Mouse (Mus musculus) brown adipose tissue, adult 24 weeks (tissue): ENCODE data around the gene Ahcyl1. TPM values are rescaled to one million over a fixed set of nuclear protein-coding genes. Genes with fewer than 3 reads are reported as not detected.
"Not testable (repeated sequence)": the region's sequence is repeated elsewhere in the genome, so short reads cannot be mapped to it uniquely, and the experiment has no call there.

Experiments
- H3K27ac ChIP-seq: fragments of 200-500 bp; replicated peaks from 2 replicates; pipeline ENCODE4 v1.5.1; 2012; ENCODE audit warnings: low read depth, mild to moderate bottlenecking, low read length
- H3K4me1 ChIP-seq: fragments of 200-500 bp; 2 replicates; pipeline ENCODE4 v1.6.1; 2012; ENCODE audit warnings: low read length, mixed read lengths; ENCODE audit not compliant: control insufficient read depth, insufficient read depth, insufficient read length
- H3K4me3 ChIP-seq: fragments of 200-500 bp; 2 replicates; pipeline ENCODE4 v1.5.1; 2012; ENCODE audit warnings: low read depth, mild to moderate bottlenecking, low read length, moderate library complexity; ENCODE audit not compliant: insufficient read depth
- polyA plus RNA-seq: library from polyadenylated mRNA; stranded (reverse); fragments of >200 nt; gene quantifications from 2 replicates; pipeline ENCODE4 v1.2.4, GENCODE M21; 2012; ENCODE audit not compliant: missing spikeins, insufficient read depth, insufficient read length

The Ahcyl1 gene
- polyA plus RNA-seq, result 510 and 528 TPM in 2 replicates

DNA sequence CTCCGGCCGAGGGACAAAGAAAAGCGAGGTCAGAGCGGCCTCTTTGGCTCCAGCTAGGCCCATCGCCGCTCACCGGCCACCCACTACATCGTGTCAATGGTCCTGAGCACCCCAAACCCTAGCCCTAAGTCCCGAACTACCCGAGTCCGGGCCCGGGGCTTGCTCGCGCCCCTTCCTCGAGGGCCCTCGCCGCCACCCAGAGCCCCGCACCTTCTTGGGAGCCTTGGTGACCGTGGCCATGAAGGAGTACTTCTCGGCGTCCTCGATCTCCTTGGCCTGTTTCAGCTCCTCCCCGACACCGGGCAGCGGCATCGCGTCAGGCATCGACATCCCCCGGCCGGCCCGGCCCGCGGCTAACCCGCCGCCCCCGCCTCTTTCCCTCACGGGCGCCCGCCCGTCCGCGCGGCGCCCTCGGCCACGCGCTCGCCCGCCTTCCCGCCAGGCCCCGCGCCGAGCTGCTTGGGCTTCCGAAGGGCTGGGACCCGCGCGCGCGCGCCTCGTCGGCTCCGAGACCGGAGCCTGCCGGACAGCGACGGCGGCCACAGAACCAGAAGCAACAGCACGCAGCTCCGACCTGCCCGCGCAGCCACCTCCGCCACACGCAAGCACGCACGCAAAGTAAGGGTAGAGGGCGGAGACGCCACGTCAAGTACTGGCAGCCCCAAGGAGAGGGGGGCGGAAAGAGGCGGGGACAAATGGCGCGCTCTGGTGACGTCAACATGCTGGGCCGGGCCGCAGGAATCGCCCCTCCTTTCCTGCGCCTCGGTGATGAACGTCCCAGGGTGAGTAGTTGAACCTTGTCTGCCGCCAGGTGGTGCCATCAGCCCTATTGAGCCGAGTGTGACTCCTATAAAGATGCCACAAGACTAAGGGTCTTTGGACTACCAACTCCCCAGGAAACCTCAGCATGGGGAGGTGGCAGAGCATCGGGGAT lies at the start of gene Ahcyl1:
Ahcyl1 (minus strand) TSS at position 613 of the 934 bp plus-strand sequence.
- Histone ChIP-seq H3K4me1 (peaks cover 8% of the 10 kb centered on the region), H3K4me3 (peak within 1 kb of the TSS; percentile 90), H3K27ac (peak within 1 kb of the TSS; percentile 83)

GRCm38 (mm10) chr3:107746026-107746425 lies 49.7 kb upstream of the Ahcyl1 start:
- Histone ChIP-seq H3K4me1 (peaks cover 27% of the 10 kb centered on the region), H3K4me3 (no peak overlapping the region)

GRCm38 (mm10) chr3:107743650-107744049 lies 47.3 kb upstream of the Ahcyl1 start:
- Histone ChIP-seq H3K4me1 (peaks cover 23% of the 10 kb centered on the region), H3K4me3 (no peak overlapping the region), H3K27ac (0 out of 2 replicates have a peak overlapping the region, but pooled peaks have one; percentile 61)

More at GRCm38 (mm10) chr3:107746026-107746425, 49.7 kb upstream of the Ahcyl1 start:
- no peak overlapping the region for H3K27ac ChIP-seq

DNA sequence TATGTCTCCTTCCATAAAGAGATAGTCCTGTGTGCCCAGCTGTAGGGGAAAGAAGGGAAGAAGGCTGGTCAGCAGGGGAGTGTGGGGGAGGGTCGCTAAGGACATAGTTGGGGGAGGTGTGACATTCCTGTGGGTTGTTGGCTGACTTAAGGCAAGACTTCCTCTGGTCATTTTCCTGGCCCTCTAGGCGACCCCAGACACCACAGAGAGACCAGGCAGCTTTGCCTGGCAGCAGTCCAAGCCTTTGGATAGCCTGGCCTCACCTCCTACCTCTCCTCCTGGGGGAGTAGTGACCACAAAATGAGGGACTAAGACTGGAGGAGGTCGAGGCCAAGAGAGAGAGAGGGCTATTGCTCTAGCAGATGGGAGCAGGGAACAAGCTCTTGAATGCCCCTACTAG lies 46.7 kb upstream of the Ahcyl1 start:
- H3K4me1 ChIP-seq, result peaks cover 23% of the 10 kb centered on the region

DNA sequence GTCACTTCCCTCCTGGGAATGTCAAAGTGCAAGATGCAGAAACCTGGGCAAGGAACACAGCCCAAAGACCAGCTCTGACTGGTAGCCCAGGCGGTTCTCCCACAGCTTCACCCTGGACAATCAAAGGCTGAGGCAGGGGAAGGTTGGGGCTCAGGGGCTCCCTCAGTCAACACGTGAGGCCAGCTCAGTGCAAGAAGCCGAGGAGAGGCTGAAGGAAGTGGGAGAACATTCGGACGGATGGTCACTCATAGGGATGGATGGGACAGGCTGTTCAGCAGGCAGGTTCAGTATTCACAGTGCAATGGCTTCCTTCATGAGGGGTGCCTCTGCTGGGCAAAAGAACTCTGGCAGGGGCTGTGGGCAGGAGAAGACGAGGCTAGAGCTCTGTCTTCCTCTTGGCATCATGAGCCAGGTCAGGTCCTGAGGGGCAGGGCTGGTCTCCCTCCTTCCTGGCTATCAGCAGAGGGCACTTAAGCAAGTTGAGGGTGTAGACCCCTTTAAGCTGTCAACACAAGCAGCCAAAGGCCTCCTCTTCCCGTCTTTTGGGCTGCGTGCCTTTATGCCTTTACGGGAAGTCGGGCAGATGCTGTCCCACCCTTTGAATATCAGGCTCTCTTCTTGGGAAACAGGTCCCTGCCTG lies 45.8 kb upstream of the Ahcyl1 start:
- Histone ChIP-seq H3K4me1 (peaks cover 23% of the 10 kb centered on the region), H3K4me3 (no peak overlapping the region), H3K27ac (no peak overlapping the region)

More for the DNA sequence above, 46.7 kb upstream of the Ahcyl1 start:
- Histone ChIP-seq H3K4me3 (no peak overlapping the region), H3K27ac (0 out of 2 replicates have a peak overlapping the region, but pooled peaks have one; percentile 3)

DNA sequence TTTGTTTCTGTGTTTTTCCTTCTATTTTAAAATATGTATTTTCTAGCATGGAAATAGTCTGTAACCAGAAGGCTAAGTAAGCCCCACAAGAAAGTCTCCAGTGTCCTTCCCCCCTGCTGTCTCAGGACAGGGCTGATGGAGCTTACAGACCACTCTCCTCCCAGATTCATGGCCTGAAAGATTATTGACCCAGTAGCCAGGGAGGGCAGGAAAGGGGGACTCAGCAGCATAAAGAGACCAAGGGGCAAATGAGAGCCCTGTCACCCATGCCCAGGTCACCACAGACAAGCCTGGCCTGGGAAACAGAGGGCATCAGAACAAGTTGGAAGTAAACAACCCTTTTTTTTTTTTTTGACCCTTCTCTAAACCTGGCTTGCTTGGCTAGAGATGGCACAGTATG lies 45.0 kb upstream of the Ahcyl1 start:
- H3K4me1 ChIP-seq, result peaks cover 23% of the 10 kb centered on the region
- no peak overlapping the region for H3K4me3 ChIP-seq
- H3K27ac ChIP-seq, result no peak overlapping the region

GRCm38 (mm10) chr3:107740578-107741207 lies 44.3 kb upstream of the Ahcyl1 start:
- H3K27ac ChIP-seq, result no peak overlapping the region

DNA sequence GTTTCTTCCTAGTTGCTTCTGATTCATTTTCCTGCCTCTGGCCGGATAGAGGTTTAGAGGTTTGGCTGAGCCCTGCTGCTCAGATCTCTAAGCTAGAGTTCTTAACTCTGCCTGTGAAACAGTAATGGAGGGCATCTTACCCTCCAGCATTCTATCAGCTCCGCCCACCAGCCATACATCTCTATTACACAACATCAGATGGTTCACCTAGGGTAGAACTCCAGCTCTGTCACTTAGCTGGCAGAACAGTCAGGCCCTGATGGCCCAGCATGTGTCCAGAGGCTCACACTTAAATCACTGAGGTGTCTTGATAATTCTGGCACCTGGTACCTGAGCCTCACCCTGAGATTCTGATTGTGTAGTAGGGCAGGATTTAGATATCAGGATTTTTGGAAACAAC lies 43.6 kb upstream of the Ahcyl1 start:
- Histone ChIP-seq H3K27ac (no peak overlapping the region), H3K4me1 (peaks cover 23% of the 10 kb centered on the region), H3K4me3 (no peak overlapping the region)

More at GRCm38 (mm10) chr3:107740578-107741207, 44.3 kb upstream of the Ahcyl1 start:
- H3K4me1 ChIP-seq, result peaks cover 23% of the 10 kb centered on the region
- H3K4me3 ChIP-seq, result no peak overlapping the region

DNA sequence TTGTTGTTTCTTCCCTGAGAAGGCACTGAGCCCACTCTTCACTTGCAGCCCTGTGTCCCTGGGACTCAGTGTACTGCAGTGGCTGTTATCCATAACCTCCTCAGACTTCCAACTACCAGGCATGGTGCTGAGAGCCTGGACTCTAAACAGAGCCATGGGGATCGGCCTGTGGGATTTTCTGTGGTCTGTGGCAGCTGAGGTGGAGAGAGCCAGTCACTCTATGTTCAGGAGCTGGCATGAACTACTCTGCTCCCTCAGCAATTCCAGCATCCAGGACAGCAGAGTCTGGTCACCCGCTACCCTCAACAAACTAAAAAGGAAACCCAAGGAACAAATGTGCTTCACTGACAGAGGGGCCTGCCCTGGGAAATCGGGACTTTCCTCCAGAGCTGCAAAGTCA lies 43.1 kb upstream of the Ahcyl1 start:
- Histone ChIP-seq H3K4me1 (peaks cover 21% of the 10 kb centered on the region), H3K4me3 (no peak overlapping the region)

DNA sequence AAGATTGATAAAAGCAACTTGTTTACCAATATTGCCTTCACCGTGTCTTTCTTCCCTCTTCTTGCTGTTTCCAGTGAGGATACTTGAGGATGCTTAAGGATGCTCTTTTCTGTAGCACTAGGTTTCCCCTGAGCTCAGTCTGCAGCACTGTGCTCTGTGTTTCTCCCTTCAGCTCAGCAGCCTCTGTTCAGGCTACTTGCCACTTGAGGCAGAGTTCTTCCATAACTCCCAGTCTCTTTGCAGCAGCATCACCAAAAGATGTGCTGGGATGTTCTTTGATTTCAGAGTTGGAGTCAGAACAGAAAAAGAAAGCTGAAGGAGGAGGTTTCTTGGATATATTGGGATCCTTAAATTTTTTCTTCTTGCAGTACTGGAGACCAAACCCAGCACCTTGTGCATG lies 42.3 kb upstream of the Ahcyl1 start:
- H3K27ac ChIP-seq, result no peak overlapping the region
- H3K4me3 ChIP-seq, result no peak overlapping the region
- H3K4me1 ChIP-seq, result peaks cover 12% of the 10 kb centered on the region

More for the DNA sequence above, 43.1 kb upstream of the Ahcyl1 start:
- H3K27ac ChIP-seq, result no peak overlapping the region

- H3K27ac ChIP-seq, result no peak overlapping the region
- H3K4me1 ChIP-seq, result 0 out of 2 replicates have a peak, but pooled peaks cover 4% of the 10 kb centered on the region
- H3K4me3 ChIP-seq, result no peak overlapping the region
Observed at GRCm38 (mm10) chr3:107737609-107738190, 41.3 kb upstream of the Ahcyl1 start.

DNA sequence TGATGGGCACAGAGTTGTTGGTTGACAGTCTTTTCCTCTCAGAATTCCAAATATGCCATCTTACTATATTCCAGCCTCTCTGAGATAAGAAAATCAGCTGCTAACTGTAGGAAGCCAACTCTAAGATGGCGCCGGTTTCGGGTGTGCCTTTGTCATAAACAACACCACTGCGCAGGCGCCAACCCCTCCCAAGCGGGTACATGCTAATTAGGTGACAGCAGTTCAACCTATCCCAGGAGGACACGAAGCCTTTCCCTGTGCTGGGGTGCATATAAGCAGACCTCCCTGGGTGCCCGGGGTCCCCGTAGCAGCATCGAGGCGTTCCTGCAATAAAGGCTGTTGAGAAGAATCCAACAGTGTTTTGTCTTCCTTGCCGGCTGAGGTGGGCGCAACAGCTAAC lies 39.3 kb upstream of the Ahcyl1 start:
- not testable (repeated sequence) for H3K27ac ChIP-seq, H3K4me1 ChIP-seq, H3K4me3 ChIP-seq

DNA sequence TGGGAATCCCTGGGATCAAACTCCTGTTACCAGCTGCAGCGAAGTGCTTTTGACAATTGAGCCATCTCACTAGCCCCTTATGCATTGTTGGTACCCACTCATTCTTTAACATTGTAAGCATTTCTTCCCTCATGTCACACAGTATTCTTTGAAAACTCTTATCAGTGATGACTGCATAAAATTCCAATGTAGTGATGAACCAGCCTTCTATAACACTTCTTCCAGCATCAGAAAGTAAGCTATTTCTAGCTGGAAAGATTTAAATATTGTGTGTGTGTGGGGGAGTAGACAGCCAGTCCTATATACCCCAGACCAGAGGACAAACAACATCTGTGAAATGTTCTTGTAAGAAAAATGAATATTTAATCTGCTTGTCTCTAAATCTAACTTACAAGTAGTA lies 37.0 kb upstream of the Ahcyl1 start:
- peaks cover 2% of the 10 kb centered on the region; the same call in 1 of the 2 replicates for H3K4me1 ChIP-seq
- H3K4me3 ChIP-seq, result no peak overlapping the region
- no peak overlapping the region for H3K27ac ChIP-seq

DNA sequence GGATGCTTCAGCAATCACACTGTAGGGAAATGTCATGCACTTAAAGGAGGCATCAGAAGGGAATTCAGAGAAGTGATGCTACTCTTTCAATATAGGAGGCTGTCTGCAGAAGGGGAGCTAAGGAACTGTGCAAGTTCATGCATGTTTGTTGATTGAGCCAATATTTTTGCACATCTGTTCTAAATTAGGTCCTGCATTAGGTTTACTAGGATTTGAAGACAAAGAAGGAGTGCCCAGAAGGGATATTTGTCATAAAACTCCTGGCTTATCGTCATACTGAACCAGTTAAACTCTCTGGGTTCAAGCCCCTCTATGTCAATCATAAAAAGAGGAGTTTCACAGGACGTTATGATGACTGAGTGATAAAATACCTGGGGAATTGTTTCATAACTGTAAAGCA lies 33.9 kb upstream of the Ahcyl1 start:
- Histone ChIP-seq H3K4me3 (no peak overlapping the region), H3K4me1 (peaks cover 2% of the 10 kb centered on the region; the same call in 1 of the 2 replicates), H3K27ac (no peak overlapping the region)
